Comparison of ENCODE assay signal across 23 mouse cellular contexts in genomic region chr14:123003715-123004114, GRCm38 (mm10). TPM values are rescaled to one million over a fixed set of nuclear protein-coding genes. Genes with fewer than 3 reads are reported as not detected.
DNase-seq lines count a peak whose midpoint lies in the region; ATAC-seq and TF ChIP-seq lines count a peak whose summit lies in the region.
"Had no signal": no experiment of that assay in that cellular context is flagged by ENCODE, and none has a peak within 500 bp of the region (broad histone marks: within the 10 kb centered on the region; RNA-seq: fewer than 3 reads in every experiment).

No protein-coding gene starts in this region.

- H3K36me3 ChIP-seq in ES-E14 (ENCODE audit: control insufficient read depth, insufficient read depth, low read length, poor library complexity, severe bottlenecking) = no peaks in the 10 kb centered on the region
- H3K36me3 ChIP-seq in liver, postnatal 0 days (replicated peaks; ENCODE audit: insufficient read depth, low read length) = no peaks in the 10 kb centered on the region
- no peaks in the 10 kb centered on the region for H3K36me3 ChIP-seq in kidney, embryonic 14.5 days (ENCODE audit: control insufficient read depth, insufficient read depth, low read length)
- H3K36me3 ChIP-seq: embryonic facial prominence, embryonic 13.5 days; embryonic facial prominence, embryonic 15.5 days; forebrain, embryonic 10.5 days; forebrain, embryonic 12.5 days had no signal

- no peak overlapping the region for H3K4me3 ChIP-seq in ES-E14 (ENCODE audit: insufficient read depth in 1 of 2, low read depth in 1 of 2, low read length in 2 of 2, poor library complexity in 1 of 2, severe bottlenecking in 1 of 2)
- H3K4me3 ChIP-seq in liver, postnatal 0 days (ENCODE audit: low read depth, low read length) = no peak overlapping the region
- H3K4me3 ChIP-seq in kidney, embryonic 14.5 days (ENCODE audit: low read length) = no peak overlapping the region
- H3K4me3 ChIP-seq: embryonic facial prominence, embryonic 13.5 days; embryonic facial prominence, embryonic 15.5 days; erythroblast, embryonic 14.5 days; forebrain, embryonic 10.5 days; forebrain, embryonic 12.5 days had no signal

- no peak overlapping the region for H3K27ac ChIP-seq in ES-E14 (ENCODE audit: insufficient read depth, low read depth, low read length, poor library complexity, severe bottlenecking)
- no peak overlapping the region for H3K27ac ChIP-seq in liver, postnatal 0 days (ENCODE audit: low read depth)
- no peak overlapping the region for H3K27ac ChIP-seq in kidney, embryonic 14.5 days (ENCODE audit: low read depth, low read length)
- H3K27ac ChIP-seq: embryonic facial prominence, embryonic 13.5 days; embryonic facial prominence, embryonic 15.5 days; forebrain, embryonic 10.5 days; forebrain, embryonic 12.5 days had no signal

- no peak overlapping the region for H3K4me2 ChIP-seq in liver, postnatal 0 days (ENCODE audit: low read depth, low read length)
- no peak overlapping the region for H3K4me2 ChIP-seq in kidney, embryonic 14.5 days (replicated peaks; ENCODE audit: low read depth, low read length)
- H3K4me2 ChIP-seq: embryonic facial prominence, embryonic 13.5 days; embryonic facial prominence, embryonic 15.5 days; forebrain, embryonic 12.5 days had no signal

- no peaks in the 10 kb centered on the region for H3K9me3 ChIP-seq in ES-E14 (ENCODE audit: control insufficient read depth, insufficient read depth, low read depth, low read length)
- no peaks in the 10 kb centered on the region for H3K9me3 ChIP-seq in liver, postnatal 0 days (ENCODE audit: low read length)
- H3K9me3 ChIP-seq in kidney, embryonic 14.5 days (ENCODE audit: control insufficient read depth, low read length) = no peaks in the 10 kb centered on the region
- H3K9me3 ChIP-seq: embryonic facial prominence, embryonic 13.5 days; embryonic facial prominence, embryonic 15.5 days; forebrain, embryonic 10.5 days; forebrain, embryonic 12.5 days had no signal

- in situ Hi-C loops in ES-E14 (cut with MboI; ENCODE audit: low sequenced_read_pairs in 2 of 2, unreplicated experiment in 2 of 2) = no loop called here

- H3K4me1 ChIP-seq in ES-E14 (ENCODE audit: control insufficient read depth in 2 of 2, insufficient read depth in 2 of 2, low read length in 2 of 2, poor library complexity in 1 of 2) = no peaks in the 10 kb centered on the region
- H3K4me1 ChIP-seq in liver, postnatal 0 days (ENCODE audit: insufficient read depth) = no peaks in the 10 kb centered on the region
- H3K4me1 ChIP-seq in kidney, embryonic 14.5 days (ENCODE audit: control insufficient read depth, insufficient read depth, low read length) = no peaks in the 10 kb centered on the region
- H3K4me1 ChIP-seq: embryonic facial prominence, embryonic 13.5 days; embryonic facial prominence, embryonic 15.5 days; forebrain, embryonic 10.5 days had no signal

- H3K27me3 ChIP-seq in liver, postnatal 0 days (ENCODE audit: insufficient read depth, low read length) = no peaks in the 10 kb centered on the region
- H3K27me3 ChIP-seq in kidney, embryonic 14.5 days (ENCODE audit: control insufficient read depth, insufficient read depth, low read length) = no peaks in the 10 kb centered on the region
- H3K27me3 ChIP-seq: embryonic facial prominence, embryonic 13.5 days; embryonic facial prominence, embryonic 15.5 days; forebrain, embryonic 12.5 days had no signal

- TF ChIP-seq EP300 in liver, postnatal 0 days (IDR thresholded peaks at IDR 0.05; ENCODE audit: low read depth) = no peak

- WGBS in liver, postnatal 0 days (ENCODE audit: insufficient replicate concordance) = 80% methylated on average over 1 of the region's 1 CpGs
- 94% methylated on average over 1 of the region's 1 CpGs for WGBS in kidney, embryonic 14.5 days

- TF ChIP-seq CTCF in liver, postnatal 0 days (IDR thresholded peaks at IDR 0.05; ENCODE audit: low read depth) = no peak

- ATAC-seq in liver, postnatal 0 days = no peak
- ATAC-seq in kidney, embryonic 14.5 days (ENCODE audit: low FRiP score, low TSS enrichment) = no peak
- ATAC-seq: activated CD4-positive, CD25-positive, alpha-beta regulatory T cell, adult 4 months; forebrain, embryonic 14.5 days; forebrain, embryonic 16.5 days; Patski had no signal

- no peak overlapping the region for H3K9ac ChIP-seq in ES-E14 (ENCODE audit: insufficient read depth, low read depth, low read length, poor library complexity, severe bottlenecking)
- H3K9ac ChIP-seq in liver, postnatal 0 days (replicated peaks) = no peak overlapping the region
- H3K9ac ChIP-seq in kidney, embryonic 14.5 days (ENCODE audit: low read depth, low read length) = no peak overlapping the region
- H3K9ac ChIP-seq: embryonic facial prominence, embryonic 13.5 days; embryonic facial prominence, embryonic 15.5 days; forebrain, embryonic 12.5 days had no signal

- DNase-seq in ES-E14 (ENCODE audit: low read depth, low spot score) (no peak), R1 (ENCODE audit: low read depth, low spot score) (peak; percentile 42)
- DNase-seq in cerebellum, postnatal 25 days = no peak
- DNase-seq in liver, postnatal 0 days = no peak
- DNase-seq: adrenal gland, adult 8-10 months; adrenal gland, postnatal 14 days; adrenal gland, postnatal 36 days; cerebellum, adult 11-12 months; cerebellum, adult 2 months; cerebellum, adult 9-10 months; cerebellum, postnatal 10 days; cerebellum, postnatal 36 days; embryo, embryonic 11 days had no signal

TF ChIP-seq in ES-E14, 5 proteins besides CTCF, POLR2A, EP300 and RAD21:
- TF ChIP-seq CHD2 (IDR thresholded peaks at IDR 0.05; ENCODE audit: low read depth, low read length) (no peak), ZNF384 (IDR thresholded peaks at IDR 0.05; ENCODE audit: low read depth, low read length) (no peak), HCFC1 (IDR thresholded peaks at IDR 0.05; ENCODE audit: borderline replicate concordance, insufficient read depth, low read length) (peak; percentile 72; the same call in 1 of the 2 replicates), MAFK (IDR thresholded peaks at IDR 0.05; ENCODE audit: insufficient read depth, low read depth, low read length) (no peak), ZC3H11A (IDR thresholded peaks at IDR 0.05; ENCODE audit: borderline replicate concordance, low read depth, low read length) (no peak)

RNA-seq across cellular contexts. Expression of gene Tmtc4, which starts 19.9 kb away (rescaled TPM):
- 9.6 and 18.3 TPM in 2 replicates for total RNA-seq in ES-E14 (2012; rRNA removed)
- 1.5 and 1.8 TPM in 2 replicates for polyA plus RNA-seq in liver, postnatal 0 days (2015; fragmentation: Nextera tagmentation; extraction: Ambion mirVana)
- 37.6 and 50.7 TPM in 2 replicates for polyA plus RNA-seq in kidney, embryonic 14.5 days (2014; fragmentation: Nextera tagmentation; extraction: Ambion mirVana)
- polyA plus RNA-seq: erythroblast, embryonic 14.5 days had no signal

Comparison
In these comparisons a context has a peak if more than half of its experiments do, and no peak if none do; other contexts are left out.
1. RNA of gene Tmtc4, which starts 19.9 kb away (polyA plus RNA-seq): 37.6 to 50.7 TPM in kidney, embryonic 14.5 days; 1.5 to 1.8 TPM in liver, postnatal 0 days; every median in the first group is over 10 times any median in the second.